Mouse (Mus musculus) spleen, adult 18-20 months (tissue): ENCODE data around the gene Uggt1.

Source experiments
- DNase-seq, 2 experiments: peaks; one replicate each; pipeline ENCODE4 v3.0.0; 2022; ENCODE audit warnings: mixed read lengths in 2 of 2

Gene Uggt1

DNA sequence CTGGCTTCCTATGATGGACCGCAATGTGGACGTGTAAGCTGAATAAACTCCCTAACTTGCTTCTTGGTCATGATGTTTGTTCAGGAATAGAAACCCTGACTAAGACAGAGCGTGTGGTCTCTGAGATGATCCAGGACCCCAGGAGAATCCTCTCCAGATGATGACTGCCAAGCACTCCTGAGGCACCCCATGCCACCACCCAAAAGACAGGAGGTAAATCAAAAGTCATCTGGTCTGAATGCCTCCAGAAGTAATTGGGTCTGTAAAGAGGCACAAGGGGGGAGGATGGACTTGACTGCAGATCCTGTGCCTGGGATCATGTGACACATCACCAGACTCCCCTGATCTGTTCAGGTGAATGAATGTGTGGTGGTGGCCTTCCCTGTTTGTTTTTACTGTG is 131.9 kb downstream of the Uggt1 start:
- DNase-seq = no peak

DNA sequence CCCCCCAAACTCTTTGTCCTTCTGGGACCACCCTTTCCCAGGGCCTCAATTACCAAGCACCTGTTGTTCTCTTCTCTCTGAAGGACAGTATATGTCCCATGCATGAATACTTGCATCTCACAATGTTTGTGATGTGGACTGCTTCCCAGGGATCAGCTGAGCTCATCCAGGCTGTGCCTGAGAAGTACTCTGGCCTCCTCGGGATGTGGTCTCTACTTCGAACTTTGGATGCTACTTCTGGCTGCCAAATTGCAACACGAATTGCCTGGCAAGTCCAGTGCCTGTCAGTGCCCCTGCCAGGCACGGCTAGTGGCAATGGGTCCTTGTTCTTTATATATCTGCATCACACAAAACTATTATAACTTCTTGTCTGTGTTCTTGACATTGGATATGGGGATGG is 134.5 kb downstream of the Uggt1 start:
- DNase-seq = no peak

DNA sequence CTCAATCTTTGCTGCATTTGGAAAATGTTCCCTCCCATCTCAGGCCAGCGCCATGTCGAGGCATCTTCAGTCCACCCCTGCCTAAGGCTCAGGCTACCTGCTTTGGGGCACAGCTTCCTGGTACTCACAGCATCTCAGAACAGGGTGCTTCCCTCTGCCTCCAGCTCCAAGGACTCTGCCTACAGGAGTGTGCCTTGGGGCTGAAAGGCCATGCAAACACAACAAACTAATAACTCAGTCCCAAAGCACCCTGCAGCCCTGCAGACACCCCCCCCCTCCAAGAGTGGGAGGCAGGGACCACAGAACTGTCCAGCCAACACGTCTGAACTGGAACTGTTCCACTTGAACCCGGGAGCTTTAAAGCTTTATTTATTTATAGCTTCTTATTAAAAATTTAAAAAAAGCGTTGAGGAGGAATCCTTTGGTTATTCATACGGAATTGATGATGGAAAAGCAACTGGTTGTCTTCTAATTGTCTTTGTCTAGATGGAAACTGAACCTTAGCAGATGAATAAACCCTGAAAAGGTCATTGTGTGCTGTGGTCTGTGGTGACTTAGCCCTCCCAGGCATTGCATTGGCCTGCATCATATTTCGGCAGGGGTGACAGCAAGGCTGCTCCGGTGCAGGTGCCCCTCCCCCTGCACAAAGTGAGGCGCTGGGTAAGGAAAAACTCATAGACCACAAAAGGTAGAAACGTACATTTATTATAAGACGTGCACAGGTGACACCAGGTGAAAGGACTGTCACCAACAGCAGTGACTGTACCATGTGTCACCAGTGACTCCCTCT is 138.4 kb downstream of the Uggt1 start:
- DNase-seq = no peak

DNA sequence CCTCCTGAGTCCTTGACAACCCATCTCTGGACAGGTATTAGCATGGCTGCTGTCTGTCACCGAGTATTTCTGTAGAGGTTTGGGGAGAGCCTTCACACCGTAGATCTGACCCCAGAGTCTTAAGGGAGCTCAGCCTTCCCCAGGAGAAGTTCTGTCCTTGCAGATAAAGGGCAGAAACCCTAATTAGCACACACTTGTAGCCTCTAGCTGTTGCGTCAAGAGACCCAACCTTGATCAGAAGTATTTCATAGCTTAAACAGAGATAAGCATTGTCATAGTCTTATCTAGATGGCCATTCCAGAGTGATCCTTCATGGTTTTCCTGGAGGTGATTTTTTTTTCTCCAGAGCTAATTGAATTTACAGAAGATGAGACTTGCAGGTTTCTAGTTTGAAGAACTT is 144.1 kb downstream of the Uggt1 start:
- no peak for DNase-seq

DNA sequence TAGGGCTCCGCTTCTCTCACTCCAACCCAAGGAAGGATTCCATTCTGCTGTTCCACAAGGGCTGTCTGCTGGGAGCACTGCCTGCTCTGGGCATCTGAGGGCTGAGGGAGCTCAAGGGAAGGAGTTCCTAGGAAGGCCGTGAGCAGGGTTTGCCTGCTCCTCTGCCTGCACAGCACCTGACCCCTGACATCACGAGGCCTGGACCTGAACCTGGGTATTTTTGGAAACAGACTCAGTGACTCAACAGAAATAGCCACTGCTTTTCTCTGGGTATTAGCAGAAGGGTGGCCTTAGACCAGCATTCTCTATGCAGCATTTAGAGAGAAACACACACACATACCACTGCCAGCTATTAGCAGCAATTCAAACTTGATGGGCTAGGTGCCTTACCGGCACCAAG is 146.1 kb downstream of the Uggt1 start:
- DNase-seq = no peak

DNA sequence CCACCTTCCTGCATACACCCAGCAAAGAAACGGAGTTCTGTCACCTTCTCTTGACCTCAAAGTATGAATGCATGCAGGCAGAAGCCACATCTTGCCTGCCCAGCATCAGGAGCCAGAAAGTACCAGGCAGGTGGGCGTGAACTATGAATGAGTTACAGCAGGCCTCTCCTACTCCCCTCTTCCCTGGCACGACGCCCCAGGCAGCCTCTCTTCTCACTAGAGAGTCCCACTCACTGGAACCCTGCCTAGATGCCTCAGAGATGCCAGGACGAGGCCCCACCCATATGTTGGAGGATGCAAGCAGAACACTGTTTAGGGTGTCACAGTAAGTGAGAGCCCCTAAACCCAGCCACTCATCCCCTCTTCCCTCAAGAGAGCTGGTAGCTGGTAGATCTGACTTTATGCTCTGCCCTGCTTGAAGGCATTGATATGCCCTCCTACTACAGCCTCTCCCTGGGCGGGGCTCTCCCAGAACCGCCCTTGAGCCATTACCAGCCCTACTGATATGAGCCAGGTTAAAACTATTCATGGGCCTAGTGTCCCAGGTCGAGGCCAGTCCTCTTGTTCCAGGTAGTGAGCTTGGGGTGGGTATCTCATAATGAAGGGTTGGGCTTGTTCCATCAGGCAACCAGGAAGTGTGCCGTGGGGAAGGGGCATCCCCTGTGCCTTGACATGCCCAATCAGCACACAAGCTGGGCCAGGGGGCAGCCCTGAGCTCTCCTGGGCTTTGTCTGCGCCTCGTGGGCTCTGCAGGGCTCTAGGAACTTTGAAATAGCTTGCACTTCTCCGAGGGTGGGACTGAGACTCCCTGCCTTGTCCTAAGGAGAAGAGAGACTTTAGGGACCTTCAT is 148.9 kb downstream of the Uggt1 start:
- DNase-seq = no peak

DNA sequence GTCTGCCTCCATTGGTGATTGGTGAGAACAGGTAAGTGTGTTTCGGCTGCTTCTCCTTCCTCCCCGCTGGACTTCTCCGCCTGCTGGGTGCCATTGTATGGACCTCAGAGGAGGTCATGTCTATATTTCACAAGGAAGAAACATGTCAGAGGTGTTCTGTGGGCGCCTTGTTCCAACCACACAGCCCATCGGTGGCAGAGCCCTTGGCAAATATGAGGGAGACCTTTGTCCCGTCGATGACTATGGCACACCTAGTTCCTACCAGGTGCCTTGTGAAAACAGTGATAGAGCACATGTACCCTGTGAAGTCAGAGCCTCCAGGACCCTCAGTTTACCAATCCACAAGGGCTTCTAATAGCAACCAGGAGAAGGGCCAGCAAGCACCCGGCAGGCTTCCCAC is 150.8 kb downstream of the Uggt1 start:
- DNase-seq = no peak

DNA sequence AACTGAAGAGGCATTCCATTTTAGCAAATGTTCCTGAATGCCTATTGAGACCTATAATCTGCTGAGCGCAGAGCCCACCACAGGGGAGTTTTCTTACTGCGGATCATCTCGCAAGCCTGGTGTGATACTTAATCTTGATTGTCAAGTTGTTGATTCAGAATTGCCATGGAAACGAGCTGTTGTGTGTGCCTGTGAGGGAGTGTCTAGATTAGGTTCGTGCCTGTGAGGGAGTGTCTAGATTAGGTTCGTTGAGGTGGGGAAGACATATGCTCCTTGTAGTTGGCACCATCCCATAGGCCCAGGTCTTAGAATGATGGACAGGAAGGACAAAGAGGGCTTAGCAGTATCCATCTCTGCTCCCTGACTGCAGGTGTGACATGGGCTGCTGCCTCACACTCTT is 153.3 kb downstream of the Uggt1 start:
- DNase-seq = no peak

DNA sequence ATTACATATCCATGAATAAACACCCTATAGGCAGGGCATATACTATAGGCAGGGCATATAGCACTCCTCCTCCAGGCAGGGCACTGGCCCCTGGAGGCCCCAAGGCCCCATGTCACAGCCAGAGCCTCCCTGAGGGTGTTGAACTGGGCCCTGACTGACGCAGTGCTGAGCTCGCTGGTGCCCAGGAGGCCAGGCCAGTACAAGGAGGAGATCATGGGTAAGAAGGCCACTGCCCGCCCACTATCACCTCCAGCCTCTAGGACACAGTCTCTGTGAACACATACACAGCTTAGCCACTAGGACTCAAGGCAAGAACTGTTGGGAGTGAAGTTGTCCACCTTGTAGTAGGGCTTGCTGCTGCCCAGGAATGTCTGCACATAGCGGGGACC is 153.8 kb downstream of the Uggt1 start:
- DNase-seq = no peak
